Mouse (Mus musculus) CH12F3 (cell line): ENCODE measurements around the gene Vps72.
"Not testable (repeated sequence)": the region's sequence is repeated elsewhere in the genome, so short reads cannot be mapped to it uniquely, and the experiment has no call there.

Source experiments
- in situ Hi-C: fragments of 300-500 bp; cut with MboI; formaldehyde crosslinking; loops from 2 replicates; pipeline ENCODE4 v1.14.3; 2020; ENCODE audit warnings: low sequenced_read_pairs

Gene Vps72

GRCm38 (mm10) chr3:95110911-95111726 lies at the start of gene Vps72:
Gene Vps72, plus strand, starts transcription at chr3:95111022.
- in situ Hi-C loops, result no loop called here

GRCm38 (mm10) chr3:95063741-95064140 lies 47.1 kb upstream of the Vps72 start:
- in situ Hi-C loops, result no loop called here

GRCm38 (mm10) chr3:95065553-95065952 lies 45.3 kb upstream of the Vps72 start:
- in situ Hi-C loops, result no loop called here

GRCm38 (mm10) chr3:95066095-95066494 lies 44.7 kb upstream of the Vps72 start:
- in situ Hi-C loops, result no loop called here

GRCm38 (mm10) chr3:95066570-95066969 lies 44.3 kb upstream of the Vps72 start:
- in situ Hi-C loops, result no loop called here

GRCm38 (mm10) chr3:95071606-95072005 lies 39.2 kb upstream of the Vps72 start:
- in situ Hi-C loops, result no loop called here

GRCm38 (mm10) chr3:95088071-95088470 lies 22.8 kb upstream of the Vps72 start:
- in situ Hi-C loops, result no loop called here

GRCm38 (mm10) chr3:95100854-95101253 lies 10.0 kb upstream of the Vps72 start:
- in situ Hi-C loops, result no loop called here

- in situ Hi-C loops, result no loop called here
Measured at GRCm38 (mm10) chr3:95105121-95105520, 5.7 kb upstream of the Vps72 start.

GRCm38 (mm10) chr3:95105586-95106337 lies 5.1 kb upstream of the Vps72 start:
- in situ Hi-C loops, result no loop called here

GRCm38 (mm10) chr3:95106338-95107117 lies 4.3 kb upstream of the Vps72 start, which contains the start of gene Pip5k1a:
Gene Pip5k1a, minus strand, starts transcription at chr3:95106930.
- in situ Hi-C loops, result no loop called here

- in situ Hi-C loops, result not testable (repeated sequence)
Measured at GRCm38 (mm10) chr3:95107308-95107707, 3.5 kb upstream of the Vps72 start.

- in situ Hi-C loops, result no loop called here
Measured at GRCm38 (mm10) chr3:95107898-95108297, 2.9 kb upstream of the Vps72 start.

GRCm38 (mm10) chr3:95112760-95113159 lies 1.9 kb downstream of the Vps72 start:
- in situ Hi-C loops, result no loop called here

- in situ Hi-C loops, result no loop called here
Measured at GRCm38 (mm10) chr3:95117751-95118150, 6.9 kb downstream of the Vps72 start.

- in situ Hi-C loops, result no loop called here
Measured at GRCm38 (mm10) chr3:95121580-95121979, 10.8 kb downstream of the Vps72 start.

GRCm38 (mm10) chr3:95124246-95124645 lies 13.4 kb downstream of the Vps72 start, which contains the start of gene Tmod4:
Gene Tmod4, plus strand, starts transcription at chr3:95124476.
- in situ Hi-C loops, result no loop called here

GRCm38 (mm10) chr3:95124972-95125371 lies 14.2 kb downstream of the Vps72 start:
- in situ Hi-C loops, result no loop called here

- in situ Hi-C loops, result no loop called here
Measured at GRCm38 (mm10) chr3:95129226-95129651, 18.4 kb downstream of the Vps72 start.

- in situ Hi-C loops, result no loop called here
Measured at GRCm38 (mm10) chr3:95130081-95130480, 19.3 kb downstream of the Vps72 start.

- in situ Hi-C loops, result not testable (repeated sequence)
Measured at GRCm38 (mm10) chr3:95132389-95132788, 21.6 kb downstream of the Vps72 start.
